Mouse (Mus musculus) MEL (cell line): Measurements from ENCODE around the gene Megf8. TPM values are rescaled to one million over a fixed set of nuclear protein-coding genes. Genes with fewer than 3 reads are reported as not detected.

Source experiments
- DNase-seq: peaks from one replicate; pipeline ENCODE4 v3.0.0; 2011; ENCODE audit warnings: low read depth, low spot score
- H3K27ac ChIP-seq: 2 replicates; pipeline ENCODE4 v1.5.1; 2012; ENCODE audit warnings: low read depth, mild to moderate bottlenecking, control low read depth, low read length, moderate library complexity; ENCODE audit not compliant: control insufficient read depth
- H3K27me3 ChIP-seq, 2 experiments: fragments of 150-350 bp in 1 of 2; sonication (generic) in 1 of 2; 2 replicates each; pipeline ENCODE4 v1.6.1; 2012; ENCODE audit warnings: low read length in 2 of 2, mild to moderate bottlenecking in 2 of 2, improper control_type of control experiment in 1 of 2, moderate library complexity in 1 of 2; ENCODE audit not compliant: insufficient read depth in 2 of 2, control insufficient read depth in 1 of 2
- H3K36me3 ChIP-seq, 2 experiments: 2 replicates each; pipeline ENCODE4 v1.6.1; 2012 to 2014; ENCODE audit warnings: low read length in 2 of 2, improper control_type of control experiment in 1 of 2, inconsistent platforms in 1 of 2, mild to moderate bottlenecking in 1 of 2; ENCODE audit not compliant: insufficient read depth in 2 of 2, control insufficient read depth in 1 of 2
- H3K4me1 ChIP-seq, 2 experiments: fragments of 150-350 bp in 1 of 2; sonication (generic) in 1 of 2; 2 replicates each; pipeline ENCODE4 v1.6.1; 2012; ENCODE audit warnings: low read length in 2 of 2, improper control_type of control experiment in 1 of 2, mild to moderate bottlenecking in 1 of 2; ENCODE audit not compliant: insufficient read depth in 2 of 2, control insufficient read depth in 1 of 2
- H3K4me3 ChIP-seq, 2 experiments: fragments of 150-350 bp in 1 of 2; sonication (generic) in 1 of 2; 2 replicates each; pipeline ENCODE4 v1.5.1; 2012; ENCODE audit warnings: low read depth in 2 of 2, low read length in 2 of 2, mild to moderate bottlenecking in 2 of 2, moderate library complexity in 2 of 2, control low read depth in 1 of 2, improper control_type of control experiment in 1 of 2; ENCODE audit not compliant: control insufficient read depth in 1 of 2, insufficient read depth in 1 of 2
- H3K79me2 ChIP-seq: 2 replicates; pipeline ENCODE4 v1.6.1; 2012; ENCODE audit warnings: mild to moderate bottlenecking, low read length, moderate library complexity; ENCODE audit not compliant: control insufficient read depth, poor library complexity, insufficient read depth
- H3K9ac ChIP-seq: 2 replicates; pipeline ENCODE4 v1.6.1; 2012; ENCODE audit warnings: low read depth, mild to moderate bottlenecking, control low read depth, low read length, moderate library complexity; ENCODE audit not compliant: control insufficient read depth, poor library complexity, severe bottlenecking
- H3K9me3 ChIP-seq: fragments of 150-350 bp; sonication (generic); replicated peaks from 2 replicates; pipeline ENCODE4 v1.6.1; 2012; ENCODE audit warnings: mild to moderate bottlenecking, low read length, improper control_type of control experiment, moderate library complexity; ENCODE audit not compliant: insufficient read depth
- BHLHE40 ChIP-seq: IDR thresholded peaks from 2 replicates; pipeline ENCODE4 v1.6.1; 2012; ENCODE audit warnings: low read depth, mild to moderate bottlenecking, inconsistent platforms, low read length, improper control_type of control experiment, borderline replicate concordance
- CTCF ChIP-seq, 3 experiments: IDR thresholded peaks in 2 of 3; conservative IDR thresholded peaks in 1 of 3; 2 replicates each; pipeline ENCODE4 v1.5.1; 2011 to 2012; ENCODE audit warnings: low read length in 3 of 3, low read depth in 2 of 3, mild to moderate bottlenecking in 2 of 3, improper control_type of control experiment in 1 of 3, inconsistent platforms in 1 of 3, mixed read lengths in 1 of 3, moderate library complexity in 1 of 3; ENCODE audit not compliant: control insufficient read depth in 1 of 3, insufficient read depth in 1 of 3, poor library complexity in 1 of 3, severe bottlenecking in 1 of 3
- ELF1 ChIP-seq: IDR thresholded peaks from 2 replicates; pipeline ENCODE4 v1.6.1; 2014; ENCODE audit warnings: low read depth, mild to moderate bottlenecking, inconsistent platforms, low read length, improper control_type of control experiment, moderate library complexity
- ETS1 ChIP-seq: IDR thresholded peaks from 2 replicates; pipeline ENCODE4 v1.6.1; 2012; ENCODE audit warnings: low read depth, mild to moderate bottlenecking, inconsistent platforms, low read length, improper control_type of control experiment, moderate library complexity
- GABPA ChIP-seq: IDR thresholded peaks from 2 replicates; pipeline ENCODE4 v1.6.1; 2012; ENCODE audit warnings: low read depth, mild to moderate bottlenecking, inconsistent platforms, low read length, improper control_type of control experiment, moderate library complexity
- GATA1 ChIP-seq: IDR thresholded peaks from 2 replicates; pipeline ENCODE4 v1.6.1; 2011; ENCODE audit warnings: low read depth, low read length, improper control_type of control experiment
- HCFC1 ChIP-seq: IDR thresholded peaks from 2 replicates; pipeline ENCODE4 v1.6.1; 2012; ENCODE audit warnings: low read depth, mild to moderate bottlenecking, inconsistent platforms, low read length, improper control_type of control experiment, moderate library complexity
- JUND ChIP-seq: IDR thresholded peaks from 2 replicates; pipeline ENCODE4 v1.6.1; 2011; ENCODE audit warnings: low read depth, mild to moderate bottlenecking, improper control_type of control experiment, low read length
- MAX ChIP-seq: IDR thresholded peaks from 2 replicates; pipeline ENCODE4 v1.6.1; 2011; ENCODE audit warnings: low read length, improper control_type of control experiment
- MAZ ChIP-seq: IDR thresholded peaks from 2 replicates; pipeline ENCODE4 v1.6.1; 2012; ENCODE audit warnings: low read depth, mild to moderate bottlenecking, inconsistent platforms, low read length, improper control_type of control experiment
- MEF2A ChIP-seq: IDR thresholded peaks from 2 replicates; pipeline ENCODE4 v1.6.1; 2014; ENCODE audit warnings: low read depth, mild to moderate bottlenecking, inconsistent platforms, low read length, improper control_type of control experiment; ENCODE audit not compliant: poor library complexity, insufficient replicate concordance, severe bottlenecking; ENCODE audit errors: extremely low read depth
- MXI1 ChIP-seq: IDR thresholded peaks from 2 replicates; pipeline ENCODE4 v1.6.1; 2011; ENCODE audit warnings: mild to moderate bottlenecking, low read depth, low read length, improper control_type of control experiment
- MYB ChIP-seq: IDR thresholded peaks from 2 replicates; pipeline ENCODE4 v1.6.1; 2011; ENCODE audit warnings: mild to moderate bottlenecking, low read depth, low read length, improper control_type of control experiment
- MYC ChIP-seq: IDR thresholded peaks from 2 replicates; pipeline ENCODE4 v1.6.1; 2011; ENCODE audit warnings: low read depth, mild to moderate bottlenecking, low read length, improper control_type of control experiment, moderate library complexity
- NELFE ChIP-seq: IDR thresholded peaks from 2 replicates; pipeline ENCODE4 v1.6.1; 2011; ENCODE audit warnings: low read depth, low read length, improper control_type of control experiment
- NRF1 ChIP-seq: IDR thresholded peaks from 2 replicates; pipeline ENCODE4 v1.6.1; 2014; ENCODE audit warnings: low read depth, mild to moderate bottlenecking, inconsistent platforms, low read length, improper control_type of control experiment, moderate library complexity; ENCODE audit not compliant: poor library complexity, insufficient read depth, severe bottlenecking
- POLR2A ChIP-seq, 2 experiments: IDR thresholded peaks; 2 replicates each; pipeline ENCODE4 v1.6.1; 2011 to 2012; ENCODE audit warnings: low read length in 2 of 2, mild to moderate bottlenecking in 2 of 2, control low read depth in 1 of 2, improper control_type of control experiment in 1 of 2, low read depth in 1 of 2, moderate library complexity in 1 of 2; ENCODE audit not compliant: control insufficient read depth in 1 of 2, insufficient read depth in 1 of 2, poor library complexity in 1 of 2
- POLR2AphosphoS5 ChIP-seq: IDR thresholded peaks from 2 replicates; pipeline ENCODE4 v1.6.1; 2012; ENCODE audit warnings: low read depth, borderline replicate concordance, mild to moderate bottlenecking, inconsistent platforms, low read length, moderate library complexity, mixed read lengths
- RAD21 ChIP-seq: IDR thresholded peaks from 2 replicates; pipeline ENCODE4 v1.6.1; 2011; ENCODE audit warnings: mild to moderate bottlenecking, low read depth, low read length, improper control_type of control experiment
- RCOR1 ChIP-seq: IDR thresholded peaks from 2 replicates; pipeline ENCODE4 v1.6.1; 2012; ENCODE audit warnings: low read depth, mild to moderate bottlenecking, inconsistent platforms, low read length, improper control_type of control experiment
- SIN3A ChIP-seq: IDR thresholded peaks from 2 replicates; pipeline ENCODE4 v1.6.1; 2012; ENCODE audit warnings: low read length, improper control_type of control experiment, inconsistent platforms
- SMC3 ChIP-seq: IDR thresholded peaks from 2 replicates; pipeline ENCODE4 v1.6.1; 2011; ENCODE audit warnings: low read depth, low read length, improper control_type of control experiment
- TAL1 ChIP-seq: IDR thresholded peaks from 2 replicates; pipeline ENCODE4 v1.6.1; 2012; ENCODE audit warnings: mild to moderate bottlenecking, inconsistent platforms, low read length, moderate library complexity, mixed read lengths
- TCF12 ChIP-seq: IDR thresholded peaks from 2 replicates; pipeline ENCODE4 v1.6.1; 2014; ENCODE audit warnings: low read depth, mild to moderate bottlenecking, inconsistent platforms, low read length, improper control_type of control experiment, moderate library complexity
- USF2 ChIP-seq, 2 experiments: IDR thresholded peaks; 2 replicates each; pipeline ENCODE4 v1.6.1; 2011 to 2012; ENCODE audit warnings: improper control_type of control experiment in 2 of 2, low read length in 2 of 2, borderline replicate concordance in 1 of 2, inconsistent platforms in 1 of 2, low read depth in 1 of 2, mild to moderate bottlenecking in 1 of 2; ENCODE audit not compliant: insufficient read depth in 1 of 2
- ZC3H11A ChIP-seq: IDR thresholded peaks from 2 replicates; pipeline ENCODE4 v1.6.1; 2012; ENCODE audit warnings: low read depth, mild to moderate bottlenecking, inconsistent platforms, low read length, improper control_type of control experiment
- ZMIZ1 ChIP-seq: IDR thresholded peaks from 2 replicates; pipeline ENCODE4 v1.6.1; 2012; ENCODE audit warnings: low read depth, mild to moderate bottlenecking, inconsistent platforms, low read length, improper control_type of control experiment, moderate library complexity
- ZNF384 ChIP-seq: IDR thresholded peaks from 2 replicates; pipeline ENCODE4 v1.6.1; 2012; ENCODE audit warnings: low read depth, mild to moderate bottlenecking, inconsistent platforms, low read length, improper control_type of control experiment
- polyA plus RNA-seq, 2 experiments: library from polyadenylated mRNA; stranded (reverse) in 1 of 2; unstranded in 1 of 2; fragments of >175 nt in 1 of 2; fragments of >200 nt in 1 of 2; gene quantifications; 2 replicates each; pipeline versions ENCODE4 v1.2.1 to v1.2.4; 2012; ENCODE audit warnings: low replicate concordance in 2 of 2, low read depth in 1 of 2; ENCODE audit not compliant: insufficient read length in 2 of 2, insufficient read depth in 1 of 2, missing spikeins in 1 of 2
- total RNA-seq: library from RNA; depleted of rRNA; stranded (reverse); fragments of 300-350 nt; gene quantifications from 2 replicates; pipeline ENCODE4 v1.2.3, GENCODE M21; 2012

The Megf8 gene
- total and polyA plus RNA-seq, 3 experiments = 12.7 to 22.0 TPM; not detected in 1

GRCm38 (mm10) chr7:25326233-25326632 is 9.3 kb downstream of the Megf8 start:
- Histone ChIP-seq H3K36me3 (no peaks in the 10 kb centered on the region), H3K27me3 (no peaks in the 10 kb centered on the region), H3K4me1 (no peaks in the 10 kb centered on the region), H3K9me3 (no peaks in the 10 kb centered on the region), H3K9ac (no peak overlapping the region), H3K79me2 (no peaks in the 10 kb centered on the region; the same call in 1 of the 2 replicates), H3K4me3 (no peak overlapping the region), H3K27ac (no peak overlapping the region)
- no peak for TF ChIP-seq MYB
- no peak for TF ChIP-seq POLR2A (IDR thresholded peaks at IDR 0.05; ENCODE audit: control insufficient read depth in 1 of 2, insufficient read depth in 1 of 2, low read depth in 1 of 2, low read length in 2 of 2, poor library complexity in 1 of 2)
- TF ChIP-seq NRF1 = no peak
- TF ChIP-seq HCFC1 = no peak
- TF ChIP-seq RAD21 = no peak
- TF ChIP-seq NELFE = no peak
- no peak for TF ChIP-seq MXI1
- TF ChIP-seq ZNF384 = no peak
- DNase-seq = no peak

- Histone ChIP-seq H3K9ac (no peak overlapping the region), H3K36me3 (no peaks in the 10 kb centered on the region), H3K27me3 (no peaks in the 10 kb centered on the region), H3K4me3 (no peak overlapping the region), H3K9me3 (no peaks in the 10 kb centered on the region), H3K79me2 (no peaks in the 10 kb centered on the region), H3K4me1 (no peaks in the 10 kb centered on the region), H3K27ac (no peak overlapping the region)
- TF ChIP-seq BHLHE40 (no peak), MYC (no peak), GABPA (no peak), RAD21 (peak; percentile 80), SIN3A (no peak), MEF2A (no peak), POLR2A (IDR thresholded peaks at IDR 0.05; ENCODE audit: control insufficient read depth in 1 of 2, insufficient read depth in 1 of 2, low read depth in 1 of 2, low read length in 2 of 2, poor library complexity in 1 of 2) (no peak), ZC3H11A (peak; percentile 76), HCFC1 (no peak), RCOR1 (no peak), TAL1 (no peak), ELF1 (no peak), NELFE (no peak), TCF12 (no peak), USF2 (IDR thresholded peaks at IDR 0.05; ENCODE audit: borderline replicate concordance in 1 of 2, insufficient read depth in 1 of 2, low read depth in 1 of 2, low read length in 2 of 2) (no peak), POLR2AphosphoS5 (no peak), SMC3 (peak; percentile 82), CTCF (IDR thresholded peaks at IDR 0.05 in 2 of 3, conservative IDR thresholded peaks at IDR 0.05 in 1 of 3; ENCODE audit: control insufficient read depth in 1 of 3, insufficient read depth in 1 of 3, low read depth in 2 of 3, low read length in 3 of 3, poor library complexity in 1 of 3, severe bottlenecking in 1 of 3) (peak; percentile 74 to 93 (median 87)), MAZ (no peak), ZMIZ1 (no peak), ZNF384 (no peak), ETS1 (no peak), MAX (no peak), GATA1 (no peak), JUND (no peak)
- peak; percentile 78 for DNase-seq
These were observed 16.8 kb downstream of the Megf8 start for GRCm38 (mm10) chr7:25333596-25334307.
